Mouse (Mus musculus) embryo, embryonic 10 days (tissue): ENCODE results near the gene Gstz1.
A peak's percentile ranks its signal among the peaks of the same experiment; 100 is the strongest.
"Not testable (repeated sequence)": the region's sequence is repeated elsewhere in the genome, so short reads cannot be mapped to it uniquely, and the experiment has no call there.

Experiments
- DNase-seq: peaks from one replicate; pipeline ENCODE4 v3.0.0-alpha.2; 2015; ENCODE audit warnings: low spot score

The Gstz1 gene

DNA sequence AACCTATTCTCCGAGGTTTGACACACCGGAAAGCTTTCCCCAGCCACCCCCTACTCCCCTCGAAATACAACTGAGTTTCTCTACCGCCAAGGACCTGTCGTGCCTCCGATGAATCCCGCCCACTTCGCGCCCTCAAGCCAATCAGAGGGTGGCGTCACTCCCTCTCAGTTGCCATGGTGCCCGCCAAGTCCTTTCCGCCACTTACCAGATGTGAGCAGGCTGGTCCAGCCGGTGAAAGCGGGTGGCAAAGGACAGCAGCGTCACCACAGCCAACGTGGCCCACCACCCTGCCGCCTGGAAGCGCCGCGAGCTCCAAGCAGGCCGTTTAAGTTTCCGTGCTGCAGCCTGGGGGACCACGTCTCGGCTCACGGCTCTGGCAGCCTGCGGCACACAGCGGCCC, at the start of gene Gstz1:
Gstz1 (plus strand) TSS at position 200 of the 400 bp plus-strand sequence.
- peak; percentile 96 for DNase-seq

- no peak for DNase-seq
These were observed 46.6 kb upstream of the Gstz1 start for GRCm38 (mm10) chr12:87100331-87100730.

DNA sequence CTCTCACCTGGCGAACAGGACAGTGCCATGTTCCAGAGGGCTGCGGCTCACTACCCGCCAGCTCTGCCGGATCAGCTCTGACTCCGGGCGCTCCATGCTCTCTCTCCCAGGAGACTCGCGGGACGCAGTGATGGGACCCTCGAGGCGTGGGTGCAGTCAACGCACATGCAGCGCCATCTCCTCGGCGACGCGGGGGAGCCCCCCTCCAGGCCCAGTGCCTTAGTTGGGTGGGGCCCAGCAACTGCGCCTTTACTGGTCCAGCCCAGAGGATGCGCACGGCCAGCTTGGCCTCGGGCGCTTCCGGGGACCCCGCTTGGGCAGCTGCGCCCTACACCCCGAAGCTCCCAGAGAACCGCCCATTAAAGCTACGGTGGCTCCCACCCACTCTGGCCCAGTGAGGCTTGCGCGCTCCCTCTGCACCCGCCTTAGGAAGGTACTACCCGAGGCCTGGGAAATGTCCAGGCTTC, 44.8 kb upstream of the Gstz1 start, which contains the start of gene Ngb:
Ngb (minus strand) TSS at position 375 of the 467 bp plus-strand sequence.
- no peak for DNase-seq

DNA sequence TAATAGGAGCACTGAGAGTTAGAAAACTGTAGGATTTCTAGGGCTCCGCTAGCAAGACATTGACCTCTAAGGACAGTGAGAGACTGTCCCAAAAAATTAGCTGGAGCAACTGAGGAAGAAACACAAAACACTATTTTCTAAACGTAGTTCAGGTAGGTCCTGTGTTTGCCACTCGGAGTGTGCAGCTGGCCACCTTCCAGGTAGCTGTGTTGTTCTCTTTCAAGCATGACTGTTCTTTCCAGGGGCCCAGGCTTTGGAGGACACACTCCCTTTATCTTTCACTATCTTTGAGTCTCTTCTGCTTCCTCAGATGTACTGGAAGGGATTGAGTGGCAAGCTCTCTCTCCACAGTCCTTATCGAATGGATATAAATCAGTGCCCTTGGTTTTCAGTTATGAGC, 43.5 kb upstream of the Gstz1 start:
- DNase-seq, result no peak

DNA sequence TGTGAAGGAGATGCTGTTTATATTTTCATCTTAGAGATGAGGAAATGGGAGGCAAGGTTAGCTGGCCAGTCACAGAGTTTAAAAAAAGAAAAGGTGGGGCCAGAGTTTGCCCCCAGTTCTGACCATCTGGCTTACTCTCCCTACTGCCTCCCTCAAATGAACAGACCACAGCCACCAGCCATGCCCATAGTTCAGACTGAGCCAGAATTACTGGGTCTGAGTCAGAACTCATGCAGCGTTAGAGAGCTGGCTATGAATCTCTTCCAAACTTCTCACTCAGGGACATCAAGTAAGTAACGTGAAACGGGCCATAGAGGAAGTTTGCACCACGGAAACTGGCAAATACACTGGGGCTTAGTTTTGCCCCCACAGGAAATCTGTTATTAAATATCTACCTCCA, 42.2 kb upstream of the Gstz1 start:
- no peak for DNase-seq

DNA sequence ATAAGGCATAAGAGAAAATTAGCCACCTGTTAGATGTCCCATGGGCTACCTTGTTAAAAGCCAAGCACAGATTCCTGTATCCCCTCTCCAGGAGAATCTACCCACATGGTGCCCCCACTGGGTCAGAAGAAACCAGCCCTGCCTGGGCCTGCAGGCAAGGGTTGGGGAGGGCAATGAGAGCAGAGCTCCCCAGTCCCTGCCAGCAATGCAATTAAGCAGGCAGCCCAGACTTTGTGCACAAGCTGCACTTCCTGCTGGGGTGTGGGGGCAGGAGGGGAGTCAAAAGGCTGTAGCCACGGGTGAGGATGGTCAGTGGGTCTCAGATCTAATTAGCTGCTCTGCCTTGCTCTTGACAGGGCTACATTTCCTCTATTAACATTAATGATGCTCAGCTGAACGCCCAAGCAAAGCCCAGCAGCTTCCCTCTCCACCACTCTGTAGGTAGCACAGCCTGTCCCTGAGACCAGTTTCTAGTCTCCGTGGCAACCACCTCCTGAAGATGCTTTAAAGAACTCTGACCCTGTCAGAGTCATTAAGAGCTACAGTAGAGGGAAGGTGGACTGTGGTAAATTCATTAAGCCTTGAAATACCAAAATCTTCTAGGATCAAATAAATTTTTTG, 39.5 kb upstream of the Gstz1 start:
- no peak for DNase-seq

GRCm38 (mm10) chr12:87121918-87122589, 24.9 kb upstream of the Gstz1 start:
- DNase-seq, result no peak

DNA sequence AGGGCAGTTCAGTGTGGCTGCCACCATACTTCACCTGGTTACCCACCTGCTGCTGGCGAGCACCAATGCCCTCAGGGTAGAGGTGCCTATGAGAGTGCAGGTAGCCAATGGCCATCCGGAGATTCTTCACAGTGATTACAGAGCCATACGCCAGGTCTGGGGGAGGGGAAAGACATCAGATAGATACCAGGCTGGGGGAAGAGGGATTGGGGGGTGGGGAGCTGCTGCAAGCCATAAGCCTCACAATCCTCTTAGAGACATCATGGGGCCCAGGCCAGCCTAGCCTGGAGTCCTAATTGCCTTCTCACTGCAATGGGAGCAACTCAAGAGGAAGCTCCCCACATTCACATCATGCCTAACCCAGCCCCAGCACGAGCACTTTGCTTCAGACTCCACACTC, 19.7 kb upstream of the Gstz1 start:
- DNase-seq, result no peak

DNA sequence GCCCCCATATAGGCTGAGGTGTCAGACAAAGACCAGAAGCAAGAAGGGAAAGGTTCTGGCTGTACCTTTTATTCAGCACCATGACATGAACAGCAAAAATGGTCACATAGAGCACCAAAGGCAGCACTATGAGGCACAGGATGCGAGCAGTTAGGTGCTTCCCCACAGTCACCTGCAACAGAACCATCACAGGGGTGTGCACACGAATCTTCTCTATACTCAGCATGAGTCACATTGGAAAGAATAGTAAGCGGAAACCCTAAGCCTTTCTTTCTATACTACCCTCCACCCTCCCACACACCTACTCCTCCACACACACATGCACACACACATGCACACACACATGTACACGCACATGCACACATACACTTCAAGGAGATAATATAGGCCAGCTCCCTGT, 16.7 kb upstream of the Gstz1 start:
- no peak for DNase-seq

GRCm38 (mm10) chr12:87131181-87131580, 15.8 kb upstream of the Gstz1 start:
- DNase-seq, result no peak

DNA sequence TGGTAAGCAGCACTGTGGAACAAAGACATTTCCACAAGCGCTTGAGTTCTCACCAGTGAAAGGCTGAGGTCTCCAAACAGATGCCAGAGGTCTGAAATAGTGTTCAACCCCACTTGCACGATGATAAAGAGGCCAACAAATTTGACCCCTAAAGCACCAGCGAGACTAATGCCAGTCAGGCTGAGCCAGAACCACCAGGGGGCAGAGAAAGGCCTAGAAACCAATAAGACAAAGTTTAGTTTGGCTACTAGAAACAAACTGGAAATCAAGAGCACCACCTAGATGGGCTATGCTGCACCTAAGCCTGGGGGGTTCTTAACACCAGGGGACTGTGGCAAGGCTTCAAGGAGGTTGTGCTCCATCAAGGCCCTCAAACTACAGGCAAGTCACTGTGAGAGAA, 15.3 kb upstream of the Gstz1 start:
- peak; percentile 37 for DNase-seq

DNA sequence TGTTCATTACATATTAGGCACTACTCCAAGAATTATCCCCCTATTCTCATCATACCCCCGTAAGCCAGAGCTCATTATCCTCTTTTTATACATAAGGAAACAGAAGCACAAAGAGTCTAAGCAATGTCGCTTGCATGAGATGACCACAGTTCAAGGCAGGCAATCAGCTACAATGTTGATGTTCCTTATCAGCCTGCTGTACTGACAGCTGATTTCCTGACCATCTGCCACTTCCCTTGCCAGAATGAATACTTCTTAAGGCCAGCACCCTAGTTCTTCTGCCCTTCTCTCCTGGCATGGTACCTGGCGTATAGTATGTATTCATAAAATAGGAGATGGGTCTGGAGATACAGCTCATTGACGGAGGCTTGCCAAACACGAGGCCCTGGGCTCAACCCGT, 14.8 kb upstream of the Gstz1 start:
- DNase-seq, result no peak

- no peak for DNase-seq
These were observed 14.2 kb upstream of the Gstz1 start for GRCm38 (mm10) chr12:87132784-87133183.

DNA sequence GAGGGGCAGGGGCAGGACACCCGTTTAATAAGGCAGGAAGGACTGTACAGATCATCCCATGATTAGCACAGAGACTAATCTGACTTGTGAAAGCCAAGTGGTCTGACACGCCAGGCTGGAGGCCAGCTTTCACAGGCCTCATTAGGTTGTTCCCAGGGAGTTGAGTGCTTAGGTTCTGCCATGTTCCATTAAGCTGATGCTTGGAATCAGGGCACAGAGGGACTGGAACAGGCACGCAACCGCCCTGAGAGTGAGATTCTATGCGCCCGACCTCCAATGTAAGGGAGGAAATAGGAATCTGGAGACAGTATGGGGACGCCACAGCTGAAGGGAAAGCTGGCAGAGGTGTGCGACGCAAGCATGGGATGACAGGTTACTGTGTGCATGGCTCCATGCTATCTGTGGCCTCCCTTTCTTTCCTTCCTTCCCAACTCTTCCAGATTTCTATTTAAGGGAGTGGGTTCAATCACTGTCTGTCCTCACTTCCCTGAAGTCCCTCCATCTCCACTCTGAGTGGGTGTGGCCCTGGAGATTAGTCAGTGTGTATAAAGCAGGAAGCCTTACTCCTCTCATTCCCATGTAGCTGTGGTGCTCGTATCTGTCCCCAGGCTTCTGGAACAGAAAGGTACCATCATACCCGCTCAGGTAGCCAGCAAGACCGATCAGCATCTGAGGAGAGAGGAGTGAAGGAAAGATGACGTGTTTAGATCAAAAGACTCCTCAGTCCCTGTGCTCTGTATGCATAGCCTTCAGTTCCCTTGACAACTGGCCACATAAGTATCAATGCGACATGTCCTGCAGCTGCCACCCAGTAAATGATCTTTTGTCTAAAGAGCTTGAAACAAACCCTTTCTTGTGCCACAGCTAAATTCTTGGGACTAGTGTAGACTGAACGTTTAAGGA, 9.3 kb upstream of the Gstz1 start:
- peak; percentile 35 for DNase-seq

- no peak for DNase-seq
These were observed 8.6 kb upstream of the Gstz1 start for GRCm38 (mm10) chr12:87138342-87138701.

DNA sequence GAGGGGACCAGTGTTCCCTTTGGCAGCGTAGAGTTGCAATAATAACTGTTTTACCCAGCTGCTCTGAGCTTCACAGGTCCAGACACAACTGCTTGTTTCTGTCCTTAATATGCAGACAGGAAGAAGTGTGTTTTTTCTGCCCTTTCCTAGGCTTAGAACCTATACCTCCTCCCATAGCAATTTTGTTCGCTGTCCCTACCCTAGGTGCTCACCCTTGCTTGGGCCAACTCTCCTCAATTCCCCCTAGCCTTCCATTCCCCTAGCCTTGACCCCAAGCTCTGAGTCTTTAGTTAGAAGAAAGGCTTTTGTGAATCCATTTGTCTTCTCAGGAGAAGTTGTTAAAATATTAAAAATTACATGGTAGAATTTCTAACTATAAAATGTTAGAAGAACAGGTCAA, 8.2 kb upstream of the Gstz1 start:
- no peak for DNase-seq

GRCm38 (mm10) chr12:87142156-87142555, 4.8 kb upstream of the Gstz1 start:
- DNase-seq, result no peak

DNA sequence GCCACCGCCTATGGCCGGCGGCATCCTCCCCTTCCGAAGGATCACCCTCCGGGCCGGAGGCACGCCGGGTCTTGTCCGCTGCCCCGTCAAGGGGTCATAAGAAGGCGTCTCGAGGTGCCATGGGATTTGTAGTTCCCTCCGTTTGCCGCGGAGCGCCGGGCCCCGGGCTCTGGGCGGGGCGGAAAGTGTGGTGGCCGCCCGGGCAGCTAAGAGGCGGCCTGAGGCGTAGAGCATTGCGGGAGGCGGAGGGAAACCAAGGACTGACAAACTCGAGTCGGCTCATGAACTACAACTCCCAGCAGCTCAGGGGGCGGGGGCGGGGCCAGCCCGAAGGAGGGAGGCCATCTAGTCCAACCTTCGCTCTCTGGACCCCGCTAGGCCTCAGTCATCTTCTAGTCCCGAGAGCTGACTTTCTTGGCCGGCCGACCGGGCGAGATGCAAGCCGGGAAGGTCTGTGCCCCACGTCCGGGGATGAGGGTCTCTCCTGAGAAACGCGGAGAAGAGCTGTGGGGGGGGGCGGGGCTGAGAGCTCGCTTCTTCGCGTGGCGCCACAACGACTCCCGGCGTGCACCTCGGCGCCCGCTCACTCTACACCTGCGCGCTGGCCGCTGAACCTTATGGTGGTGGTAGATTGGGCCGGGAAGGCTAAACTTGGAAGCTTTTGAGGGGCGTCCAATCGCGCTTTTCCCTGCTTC, 577 bp downstream of the Gstz1 start, which contains the start of gene Pomt2:
Pomt2 (minus strand) TSS at position 574 of the 695 bp plus-strand sequence.
- peak; percentile 94 for DNase-seq

DNA sequence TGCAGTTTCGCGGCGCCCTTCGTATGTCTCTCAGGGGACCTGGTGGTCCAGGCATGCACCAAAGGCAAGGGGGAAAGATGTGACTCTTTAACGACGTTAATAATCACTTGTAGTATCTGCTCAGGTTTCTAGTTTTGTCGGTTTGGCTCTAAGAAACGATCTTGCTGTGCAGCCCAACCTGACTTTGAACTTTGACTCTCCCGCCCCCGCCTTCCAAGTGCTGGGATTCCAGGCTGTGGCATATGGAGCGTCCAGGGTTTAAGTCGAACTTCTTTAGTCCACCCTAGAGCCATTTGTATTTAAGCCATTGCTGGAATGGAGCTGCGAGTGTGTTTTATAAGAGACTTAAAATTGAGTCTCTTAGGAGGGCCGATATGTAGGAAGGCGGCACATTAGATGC, 1.2 kb downstream of the Gstz1 start:
- DNase-seq, result peak; percentile 17

DNA sequence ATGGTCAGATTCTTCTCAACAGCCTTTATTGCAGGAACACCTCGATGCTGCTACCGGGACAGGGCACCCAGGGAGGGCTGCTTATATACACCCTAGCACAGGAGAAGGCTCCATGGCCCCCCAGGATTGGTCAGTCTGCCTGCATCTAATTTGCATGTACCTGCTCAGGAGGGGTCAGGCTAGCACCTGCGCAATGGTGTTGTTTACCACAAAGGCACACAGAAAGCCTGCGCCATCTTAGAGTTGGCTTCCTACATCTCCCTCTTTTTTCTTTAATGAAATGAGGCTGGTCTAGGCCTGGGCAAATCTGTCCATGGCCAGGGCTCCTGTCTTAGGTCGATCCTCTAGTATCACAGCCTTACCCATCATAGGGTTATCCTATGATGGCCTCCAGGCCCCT, 2.5 kb downstream of the Gstz1 start:
- DNase-seq, result no peak

DNA sequence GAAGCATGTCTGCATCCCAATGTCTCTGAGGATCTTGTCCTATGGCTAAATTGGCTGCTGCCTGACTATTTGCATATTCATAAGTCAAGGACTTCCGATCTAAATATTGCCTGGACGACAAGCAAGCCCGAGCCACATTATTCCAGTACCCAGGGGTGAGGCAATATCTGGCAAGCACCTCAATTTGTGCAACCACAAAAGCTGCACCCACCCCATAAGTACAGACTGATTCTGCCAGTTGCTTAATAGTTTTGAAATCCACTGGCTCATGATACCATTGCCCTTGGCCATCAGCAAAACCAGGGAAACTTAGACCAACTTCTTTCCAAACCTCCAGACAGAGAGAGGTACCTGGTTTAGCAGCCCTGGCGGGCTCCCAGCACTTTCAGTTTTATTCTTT, 7.5 kb downstream of the Gstz1 start:
- DNase-seq, result not testable (repeated sequence)

DNA sequence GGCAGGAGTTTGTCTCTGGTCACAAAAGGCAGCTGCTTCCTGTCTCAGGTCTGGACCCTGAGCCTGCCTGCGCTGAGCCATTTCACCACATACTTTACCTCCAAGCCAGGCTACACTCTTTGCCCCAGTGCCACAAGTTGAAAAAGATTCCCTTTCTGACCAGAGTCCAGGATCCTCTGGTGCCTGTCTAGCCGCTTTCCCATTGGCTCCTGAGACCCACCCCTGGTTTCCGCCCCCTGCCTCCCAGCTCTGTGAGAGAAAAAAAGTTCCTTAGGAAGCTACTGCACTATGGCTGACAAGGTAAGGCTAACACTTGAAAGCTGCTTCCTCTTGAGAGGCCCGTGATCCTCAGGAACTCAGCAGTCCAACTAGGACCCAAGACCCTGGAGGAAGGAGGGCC, 10.4 kb downstream of the Gstz1 start:
- DNase-seq, result peak; percentile 12
